Mouse (Mus musculus) adipocyte (in vitro differentiated cells): ENCODE measurements around the gene Chd2.
A peak's percentile ranks its signal among the peaks of the same experiment; 100 is the strongest.

ENCODE experiments used
- DNase-seq: peaks from one replicate; pipeline ENCODE4 v3.0.0-alpha.2; 2016; ENCODE audit warnings: low spot score

Gene Chd2

DNA sequence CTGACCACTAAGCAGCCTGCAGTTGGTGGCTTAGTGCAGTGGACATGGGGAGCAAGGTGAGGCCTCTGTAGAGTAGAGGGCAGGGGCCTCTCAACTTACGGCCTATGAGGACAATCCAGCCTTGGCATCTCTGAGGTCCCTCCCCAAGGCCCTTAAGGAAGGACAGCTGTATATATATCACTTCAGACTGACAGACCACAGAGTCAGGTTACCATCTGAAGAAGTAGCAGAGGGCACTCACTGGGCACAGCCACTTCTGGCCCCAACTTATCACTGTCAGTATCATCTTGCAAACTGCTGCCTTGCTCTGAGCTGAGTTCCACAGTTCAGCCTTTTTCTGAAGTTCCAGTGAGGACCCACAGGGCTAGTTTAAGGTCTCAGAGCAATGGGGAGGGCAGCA, 139.0 kb downstream of the Chd2 start:
- DNase-seq: no peak

DNA sequence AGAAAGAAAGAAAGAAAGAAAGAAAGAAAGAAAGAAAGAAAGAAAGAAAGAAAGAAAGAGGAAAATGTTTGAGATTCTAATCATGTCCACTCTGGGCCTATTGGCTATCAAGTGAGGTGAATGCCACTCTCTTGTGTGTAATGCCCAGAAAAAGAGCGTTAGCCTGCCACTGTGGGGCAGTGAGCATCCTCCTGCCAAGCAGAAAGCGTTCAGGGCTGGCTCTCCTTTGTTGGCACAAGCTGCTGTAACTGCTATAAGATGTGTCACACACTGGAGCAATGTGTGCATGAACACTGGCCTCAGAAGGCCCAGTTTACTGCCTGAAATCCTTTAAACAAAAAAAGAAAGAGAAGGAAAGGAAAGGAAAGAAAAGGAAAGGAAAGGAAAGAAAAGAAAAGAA, 139.5 kb downstream of the Chd2 start:
- DNase-seq: no peak

DNA sequence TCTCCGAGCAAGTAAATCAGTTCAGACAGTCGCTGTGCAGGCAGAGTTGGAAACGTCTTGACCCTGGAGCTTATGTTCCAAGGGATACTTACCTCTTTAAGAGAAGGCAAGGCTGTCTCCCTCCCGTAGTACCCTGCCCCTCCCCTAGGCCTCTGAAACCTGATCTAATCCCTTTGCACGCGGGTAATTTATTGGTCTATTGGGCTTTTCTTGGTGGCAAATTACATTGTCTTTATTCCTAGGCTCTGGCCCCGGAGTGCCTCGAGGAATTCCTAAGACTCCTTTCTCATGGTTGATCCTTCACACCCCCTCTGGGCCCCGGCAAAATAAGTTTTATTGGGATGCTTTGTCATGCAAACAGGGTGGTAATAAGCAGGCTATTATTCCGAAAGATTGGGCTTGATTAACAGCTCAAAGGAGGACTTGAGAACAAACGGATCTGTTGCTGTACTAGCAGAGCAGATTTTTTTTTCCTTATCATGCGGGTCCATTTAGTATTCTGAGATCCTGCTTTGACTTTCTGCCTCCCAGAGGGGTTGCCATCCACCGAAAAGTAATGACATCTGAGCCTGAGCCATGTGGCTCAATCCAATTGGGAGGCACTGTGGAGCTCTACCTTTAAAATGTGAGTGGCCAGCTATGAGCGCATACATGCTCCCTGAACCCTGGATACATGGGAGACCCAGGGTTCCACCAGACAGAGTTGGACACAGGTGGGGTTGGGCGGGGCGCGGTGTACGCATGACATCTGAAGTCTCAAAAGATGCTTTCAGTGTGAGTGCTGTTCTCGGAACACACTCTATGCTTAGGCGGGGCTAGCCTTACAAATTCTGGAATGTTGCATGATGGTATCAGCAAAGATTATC, 141.3 kb downstream of the Chd2 start:
- DNase-seq: no peak

DNA sequence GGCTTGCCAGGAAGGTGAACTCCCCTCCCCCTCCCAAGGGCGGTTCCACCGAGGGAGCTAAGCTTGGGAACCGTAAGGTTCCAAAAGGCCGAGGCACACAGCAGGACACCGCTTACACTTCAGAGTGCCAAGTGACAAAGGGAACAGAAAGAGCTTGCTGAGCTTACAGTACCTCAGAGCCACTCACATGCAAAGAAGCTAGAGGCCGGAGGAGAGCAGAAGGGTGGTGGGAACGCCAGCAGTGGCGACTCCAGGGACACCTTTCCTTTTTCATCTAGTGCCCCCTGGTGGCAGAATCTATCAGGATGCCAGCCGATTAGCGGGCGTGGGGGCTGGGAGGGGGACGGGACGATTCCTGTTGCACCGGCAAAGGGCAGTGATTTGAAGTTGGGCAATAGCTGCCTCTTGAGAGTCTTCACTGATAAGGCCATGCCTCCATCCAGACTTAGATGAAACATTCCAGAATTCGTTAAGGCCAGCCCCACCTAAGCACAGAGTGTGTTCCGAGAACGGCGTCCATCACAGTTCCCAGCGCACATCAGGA, 142.1 kb downstream of the Chd2 start:
- no peak for DNase-seq

DNA sequence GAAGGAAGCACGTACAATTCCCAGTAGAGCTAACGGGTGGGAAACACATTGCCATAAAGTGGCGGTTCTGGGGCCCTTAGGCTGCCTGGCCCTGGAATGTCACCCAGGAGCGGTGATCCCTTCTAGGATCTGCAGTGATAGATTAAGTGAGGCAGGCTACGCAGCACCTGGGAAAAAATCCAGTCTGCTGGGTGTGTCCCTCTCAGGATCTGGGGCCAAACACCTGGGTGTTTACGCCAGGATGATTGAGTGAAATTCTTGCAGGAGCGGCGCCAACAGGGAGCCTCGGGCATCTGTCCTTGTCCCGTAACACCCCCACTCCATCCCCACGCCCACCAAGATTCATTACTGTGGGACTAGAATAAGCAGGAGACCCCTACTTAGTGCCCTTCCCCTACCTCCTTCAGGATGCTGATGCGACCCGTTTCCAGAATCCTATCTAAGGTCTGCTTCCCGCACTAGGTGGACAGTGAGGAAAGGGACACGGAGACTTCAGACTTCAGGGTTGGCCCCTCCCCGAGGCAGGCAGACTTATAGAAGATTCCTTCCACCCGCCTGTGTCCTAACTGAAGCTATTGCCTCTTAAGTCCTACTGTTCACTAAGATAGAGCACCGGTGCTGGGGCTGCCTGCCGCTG, 142.7 kb downstream of the Chd2 start:
- no peak for DNase-seq

DNA sequence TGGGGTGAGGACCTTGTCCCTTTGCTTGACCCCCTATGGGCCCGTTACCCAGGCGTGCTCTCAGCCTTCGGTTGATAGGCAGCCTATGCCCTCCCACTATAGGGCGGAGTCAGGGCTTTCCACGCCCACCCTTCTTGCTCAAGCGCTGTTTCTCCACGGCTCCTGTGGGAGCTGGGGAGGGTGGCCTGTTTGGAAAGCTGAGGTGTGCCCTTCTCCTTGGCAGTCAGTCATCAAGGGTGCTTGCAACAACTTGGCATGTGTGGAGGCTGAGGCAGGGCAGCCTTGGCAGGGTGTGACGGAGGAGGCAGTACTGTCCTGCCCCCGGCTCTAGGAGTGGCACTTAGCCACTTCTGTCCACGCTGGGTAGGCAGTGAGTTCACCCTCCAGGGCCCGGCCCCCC, 143.3 kb downstream of the Chd2 start:
- DNase-seq: peak; percentile 71

DNA sequence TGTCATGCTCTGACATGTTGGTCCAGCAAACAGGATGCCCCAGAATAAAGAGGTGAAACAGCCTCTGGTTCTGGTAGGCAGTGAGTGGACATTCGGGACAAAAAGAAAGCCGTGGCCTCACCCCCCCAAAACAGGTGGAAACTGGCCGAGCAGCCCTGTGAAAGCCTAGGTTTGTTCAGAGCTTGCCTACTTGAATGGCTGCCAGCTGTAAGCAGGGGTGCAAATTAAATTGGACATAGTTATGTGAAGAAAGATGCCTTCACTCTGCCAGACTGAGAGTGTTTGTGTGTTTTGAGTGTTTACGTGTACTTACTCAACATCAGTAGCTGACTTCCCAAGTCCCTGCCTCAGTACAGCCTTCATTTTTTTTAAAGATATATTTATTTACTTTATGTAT, 147.6 kb downstream of the Chd2 start:
- peak; percentile 82 for DNase-seq

DNA sequence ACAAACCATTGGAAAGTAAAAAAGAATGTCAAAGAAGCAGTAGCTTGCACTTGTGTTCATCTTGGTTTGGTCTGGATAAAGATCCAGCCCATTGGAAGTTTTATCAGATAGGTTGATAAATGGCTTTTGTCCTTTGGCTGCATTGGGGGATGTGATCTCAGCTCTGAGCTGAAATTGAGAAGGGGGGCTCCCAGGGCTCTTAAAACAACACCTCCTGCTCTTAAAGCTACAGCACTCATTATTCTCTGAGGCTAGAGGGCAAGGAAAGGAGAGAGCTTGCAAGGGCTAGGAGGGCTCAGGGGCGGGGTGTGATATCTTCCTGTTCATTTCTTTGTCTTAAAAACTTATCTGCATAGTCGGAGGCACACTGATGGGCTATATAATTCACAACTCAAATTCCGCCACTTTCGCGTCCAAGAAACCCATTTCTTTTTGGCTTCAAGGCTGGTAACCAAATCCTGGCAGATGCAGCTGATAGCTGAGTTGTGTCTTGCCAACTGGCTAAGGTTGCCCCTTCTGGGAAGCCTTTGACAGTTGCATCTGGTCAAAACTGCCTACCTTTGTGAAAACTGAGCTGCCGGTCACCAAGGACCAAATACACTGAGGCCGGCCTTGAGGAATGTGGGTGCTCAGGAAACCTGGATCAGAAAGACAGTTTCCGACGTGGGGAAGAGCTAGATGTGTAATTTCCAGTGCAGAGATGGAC, 148.2 kb downstream of the Chd2 start:
- no peak for DNase-seq

DNA sequence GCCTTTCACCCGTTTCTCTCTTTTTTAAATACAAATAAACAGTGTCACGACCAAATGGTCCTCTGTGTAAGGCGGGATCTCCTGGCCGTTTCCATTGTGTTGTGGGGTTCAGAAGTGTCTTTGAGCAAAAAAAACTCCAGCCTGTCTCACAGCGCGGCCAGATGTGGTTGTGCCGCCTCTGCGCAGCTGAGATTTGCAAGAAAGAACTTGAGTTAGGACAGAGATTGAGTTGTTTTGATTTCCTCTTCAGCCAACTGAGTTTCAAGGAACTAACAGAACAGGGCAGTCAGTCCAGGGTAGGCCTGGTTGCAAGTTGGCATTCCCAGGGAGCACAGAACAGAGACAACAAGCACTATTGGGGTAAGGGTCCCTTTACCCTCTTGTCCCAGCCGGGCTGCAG, 149.3 kb downstream of the Chd2 start:
- DNase-seq: peak; percentile 63

DNA sequence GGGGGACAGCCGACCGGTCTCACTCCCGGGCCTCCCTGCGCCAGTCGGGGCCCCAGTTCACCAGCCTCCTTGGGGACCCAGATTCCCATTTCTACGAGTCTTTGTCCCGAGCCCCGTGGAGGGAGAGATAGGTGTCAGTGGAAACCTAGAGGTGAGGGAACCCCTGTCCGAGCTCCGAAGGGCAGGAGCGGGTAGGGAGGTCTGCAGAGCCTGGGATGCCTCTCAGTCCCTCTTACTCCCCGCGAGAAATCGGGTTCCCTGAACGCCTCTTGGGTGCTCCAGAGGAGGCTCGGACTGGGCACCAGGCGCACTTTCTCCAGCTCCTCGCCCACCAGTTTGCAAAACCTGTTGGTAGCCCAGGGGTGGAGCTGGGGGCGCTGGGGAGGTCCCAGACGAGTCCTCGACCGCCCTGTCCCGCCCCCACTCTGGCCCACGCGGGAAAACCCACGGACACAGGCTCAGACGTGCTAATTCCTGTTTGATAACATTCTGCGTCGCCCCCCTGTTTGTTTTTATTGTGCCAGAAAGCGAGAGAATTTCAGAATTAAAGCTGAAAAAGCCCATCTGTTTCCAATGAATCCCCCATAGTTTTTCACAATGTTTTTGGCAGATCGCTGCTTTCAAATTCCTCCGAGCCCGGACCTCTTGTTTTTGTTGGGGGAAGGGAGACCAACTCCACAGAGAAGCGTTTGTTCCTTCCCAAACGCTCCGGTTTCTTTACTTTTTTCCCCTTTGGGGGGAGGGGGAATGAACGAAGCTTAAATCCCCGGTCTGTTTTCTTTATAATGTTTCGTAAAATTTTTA, 149.9 kb downstream of the Chd2 start:
- peak; percentile 73 for DNase-seq

DNA sequence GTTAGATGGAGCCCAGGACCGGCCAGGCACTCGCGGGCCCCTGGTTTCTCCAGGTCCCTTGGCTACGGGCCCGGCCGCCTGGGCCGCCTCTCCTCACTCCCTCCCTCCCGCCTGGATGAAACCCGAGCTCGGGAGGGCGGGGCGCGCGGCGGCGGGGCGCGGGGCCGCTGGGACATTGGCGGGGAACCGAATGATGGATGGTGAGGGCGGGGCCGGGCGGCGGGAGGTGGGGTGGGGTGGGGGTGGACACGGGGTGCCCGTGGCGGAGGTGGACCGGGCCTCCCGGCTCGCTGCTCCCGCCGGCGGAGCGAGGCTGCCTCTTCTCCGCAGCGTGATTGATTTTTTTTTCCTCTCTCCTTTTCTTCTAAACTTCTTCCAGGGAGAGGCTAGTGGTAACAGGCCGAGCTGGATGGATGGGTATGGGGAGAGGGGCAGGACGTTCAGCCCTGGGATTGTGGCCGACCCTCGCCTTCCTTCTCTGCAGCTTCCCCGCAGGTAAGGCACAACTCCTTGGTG, 150.6 kb downstream of the Chd2 start:
- peak; percentile 83 for DNase-seq

DNA sequence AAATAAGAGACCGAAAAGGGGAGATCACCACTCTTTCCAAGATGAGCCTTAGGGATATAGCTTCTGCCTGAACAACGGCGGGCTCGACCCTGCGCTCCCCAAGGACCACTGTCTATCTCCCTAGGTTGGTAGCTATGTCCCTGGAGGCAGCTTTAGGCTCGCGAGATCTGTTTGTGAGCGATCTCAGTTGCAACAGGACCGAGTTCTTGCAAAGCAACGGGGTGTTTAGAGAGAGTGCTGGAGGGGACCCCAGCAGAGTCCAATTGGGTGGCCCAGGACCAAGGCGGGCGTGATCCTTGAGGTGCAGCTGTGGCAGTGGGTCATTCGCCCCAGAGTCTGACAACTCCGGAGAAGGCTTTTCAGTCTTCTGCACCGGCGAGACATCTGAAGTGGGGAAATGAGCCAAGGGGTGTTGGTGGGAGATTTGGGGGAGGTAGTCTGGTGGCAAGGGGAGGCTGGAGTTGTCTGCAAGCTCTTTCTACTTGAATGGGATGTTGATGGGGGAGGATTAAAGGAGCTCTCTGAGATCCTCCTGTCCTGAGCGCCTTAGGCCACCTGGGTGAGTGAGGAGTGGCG, 151.1 kb downstream of the Chd2 start:
- no peak for DNase-seq

DNA sequence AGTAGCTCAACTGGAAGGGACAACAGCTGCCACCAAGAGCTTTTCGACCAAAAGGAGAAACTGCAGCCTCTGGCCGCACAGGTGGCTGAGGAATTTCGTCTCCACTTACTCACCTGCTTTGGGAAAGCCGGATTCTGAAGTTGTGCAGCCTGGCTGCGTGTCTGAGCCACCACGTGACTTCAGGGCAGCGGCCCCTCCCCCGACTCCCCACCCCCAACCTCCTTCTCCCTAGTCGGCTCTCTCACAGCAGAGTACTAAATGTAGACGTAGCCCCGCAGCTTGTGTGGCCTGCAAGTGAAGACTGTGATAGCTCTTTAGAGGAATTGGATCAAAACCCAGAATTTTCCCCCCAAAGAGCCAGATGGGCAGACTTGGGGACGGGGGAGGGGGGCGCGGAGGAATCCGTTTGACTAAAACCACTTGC, 151.7 kb downstream of the Chd2 start:
- DNase-seq: no peak

DNA sequence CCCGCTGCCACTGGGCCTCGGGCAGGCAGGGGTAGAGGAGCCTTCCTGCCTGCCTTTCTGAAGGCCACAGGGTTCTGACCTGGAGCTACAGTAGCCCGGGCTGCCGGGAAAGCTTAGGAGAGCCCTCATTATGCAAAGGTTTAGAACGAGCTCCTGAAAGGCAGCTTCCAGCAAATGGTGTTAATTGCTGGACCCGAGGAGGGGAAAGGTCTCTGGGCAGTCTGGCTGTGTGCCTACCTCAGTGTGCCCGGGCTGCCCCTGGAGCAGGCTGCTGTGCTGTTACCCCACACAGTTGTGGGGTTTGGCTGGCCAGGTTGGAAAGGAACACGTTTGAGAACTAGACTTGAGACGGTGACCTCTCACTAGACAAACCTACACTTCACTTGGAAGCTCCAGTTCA, 152.2 kb downstream of the Chd2 start:
- DNase-seq: peak; percentile 41

DNA sequence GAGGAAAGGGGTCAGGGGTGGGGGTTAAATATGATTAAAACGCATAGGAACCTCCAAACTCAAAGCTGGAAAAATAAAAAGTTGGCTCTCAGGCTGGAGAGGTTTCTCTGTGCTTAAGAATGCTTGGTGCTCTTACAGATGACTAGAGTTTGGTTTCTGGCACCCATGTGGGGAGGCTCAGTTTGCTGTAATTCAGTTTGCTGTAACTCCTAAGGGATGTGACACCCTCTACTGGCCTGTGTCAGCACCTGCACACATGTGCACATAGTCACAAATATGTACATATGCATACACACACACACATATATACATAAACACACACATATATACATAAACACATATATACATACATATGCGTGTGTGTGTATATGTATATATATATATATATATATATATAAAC, 152.8 kb downstream of the Chd2 start:
- DNase-seq: no peak

DNA sequence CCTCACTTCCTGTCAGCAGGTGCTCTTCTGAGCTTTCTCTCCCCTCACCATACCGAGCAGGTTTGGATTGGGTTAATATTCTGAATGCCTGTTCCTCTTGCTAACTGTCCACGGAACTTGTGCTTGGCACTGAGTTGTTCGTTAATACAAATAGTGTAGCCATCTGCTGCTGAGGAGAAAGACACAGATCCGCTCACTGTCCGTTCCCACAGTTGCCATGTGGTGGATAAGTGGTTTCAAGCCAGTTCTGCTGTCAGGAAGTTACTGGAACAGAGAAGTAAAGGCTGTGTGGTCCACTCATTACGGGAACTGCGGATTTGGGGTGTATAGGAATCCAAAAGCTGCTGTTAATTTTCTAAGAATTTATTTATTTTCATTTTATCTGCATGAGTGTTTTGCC, 158.8 kb downstream of the Chd2 start:
- no peak for DNase-seq

DNA sequence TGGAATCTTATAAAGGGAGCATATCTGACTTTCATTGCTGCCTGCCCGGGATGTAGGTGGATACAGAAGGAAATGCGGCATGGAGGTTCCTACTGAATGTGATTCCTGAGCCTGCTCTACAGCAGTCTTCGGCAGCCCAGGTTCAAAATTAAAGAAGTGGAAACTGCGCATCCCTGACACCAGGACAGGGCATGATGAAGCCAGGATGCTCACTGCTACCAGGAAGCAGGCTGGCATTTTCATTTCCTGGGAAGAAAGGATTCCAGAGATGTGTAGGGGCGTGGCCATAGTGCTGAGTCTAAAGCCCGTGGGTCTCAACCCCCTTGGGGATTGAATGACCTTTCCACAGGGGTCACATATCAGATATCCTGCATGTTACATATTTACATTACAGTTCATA, 163.6 kb downstream of the Chd2 start:
- no peak for DNase-seq

DNA sequence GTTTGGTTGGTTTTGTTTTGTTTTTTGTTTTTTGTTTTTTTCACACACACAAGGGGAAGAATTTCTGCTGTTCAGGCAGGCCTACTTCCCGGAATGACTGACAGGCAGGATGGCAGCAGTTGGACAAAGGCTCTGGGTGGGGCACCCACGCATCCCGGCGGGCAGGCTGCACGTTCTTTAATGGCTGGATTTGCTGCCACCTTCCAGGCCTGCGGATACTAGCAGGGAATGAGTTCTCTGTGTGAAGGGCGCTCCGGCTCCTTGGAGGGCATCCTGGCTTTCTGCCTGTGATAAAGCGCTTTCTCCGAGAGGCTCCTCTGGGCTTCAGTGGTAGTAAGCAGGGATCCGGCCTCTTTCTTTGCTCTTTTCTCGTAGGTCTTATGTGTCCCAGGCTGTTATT, 164.3 kb downstream of the Chd2 start:
- no peak for DNase-seq
